In genomic region chr1:55161895-55162294, GRCm38 (mm10) we compare ENCODE assay signal across 9 mouse cellular contexts. TPM values are rescaled to one million over a fixed set of nuclear protein-coding genes. Genes with fewer than 3 reads are reported as not detected.
A peak's percentile ranks its signal among the peaks of the same experiment; 100 is the strongest.
DNase-seq lines count a peak whose midpoint lies in the region; ATAC-seq and TF ChIP-seq lines count a peak whose summit lies in the region.
"Had no signal": no experiment of that assay in that cellular context is flagged by ENCODE, and none has a peak within 500 bp of the region (broad histone marks: within the 10 kb centered on the region; RNA-seq: fewer than 3 reads in every experiment).

No protein-coding gene starts in this region.

- 71% methylated on average over 7 of the region's 7 CpGs for WGBS in kidney, adult 2 months
- 76% methylated on average over 7 of the region's 7 CpGs for WGBS in kidney, embryonic 16.5 days
- WGBS in liver, adult 2 months = 77% methylated on average over 7 of the region's 7 CpGs
- 77% methylated on average over 7 of the region's 7 CpGs for WGBS in stomach, postnatal 0 days

- H3K4me2 ChIP-seq in kidney, embryonic 16.5 days (replicated peaks; ENCODE audit: low read depth, low read length) = no peak overlapping the region
- no peak overlapping the region for H3K4me2 ChIP-seq in stomach, postnatal 0 days (replicated peaks; ENCODE audit: low read depth)
- H3K4me2 ChIP-seq: embryonic facial prominence, embryonic 13.5 days had no signal

- ATAC-seq in kidney, embryonic 16.5 days (ENCODE audit: low FRiP score, low TSS enrichment) = no peak
- no peak for ATAC-seq in stomach, postnatal 0 days (ENCODE audit: low FRiP score, low TSS enrichment)

- peak; percentile 75 for TF ChIP-seq RAD21 in MEL (IDR thresholded peaks at IDR 0.05; ENCODE audit: low read depth, low read length)

- no peaks in the 10 kb centered on the region for H3K9me3 ChIP-seq in kidney, embryonic 16.5 days (ENCODE audit: low read length)
- H3K9me3 ChIP-seq in MEL (replicated peaks; ENCODE audit: insufficient read depth, low read length) = no peaks in the 10 kb centered on the region
- H3K9me3 ChIP-seq in stomach, postnatal 0 days (ENCODE audit: control insufficient read depth, low read length) = no peaks in the 10 kb centered on the region
- H3K9me3 ChIP-seq: embryonic facial prominence, embryonic 13.5 days had no signal

- TF ChIP-seq POLR2A in kidney, adult 2 months (IDR thresholded peaks at IDR 0.05; ENCODE audit: low read depth, low read length) = no peak
- TF ChIP-seq POLR2A in MEL (IDR thresholded peaks at IDR 0.05; ENCODE audit: control insufficient read depth in 1 of 2, insufficient read depth in 1 of 2, low read depth in 1 of 2, low read length in 2 of 2, poor library complexity in 1 of 2) = no peak
- TF ChIP-seq POLR2A in cortical plate, adult 2 months (IDR thresholded peaks at IDR 0.05; ENCODE audit: extremely low read depth, insufficient read depth, low read length) = no peak
- no peak for TF ChIP-seq POLR2A in liver, adult 2 months (IDR thresholded peaks at IDR 0.05; ENCODE audit: extremely low read depth, insufficient read depth, low read length)

- no peak overlapping the region for H3K4me3 ChIP-seq in kidney, adult 2 months (ENCODE audit: insufficient read depth, low read depth, low read length)
- no peak overlapping the region for H3K4me3 ChIP-seq in kidney, embryonic 16.5 days (ENCODE audit: low read length)
- no peak overlapping the region for H3K4me3 ChIP-seq in MEL (ENCODE audit: control insufficient read depth in 1 of 2, insufficient read depth in 1 of 2, low read depth in 2 of 2, low read length in 2 of 2)
- H3K4me3 ChIP-seq in cortical plate, adult 2 months (ENCODE audit: insufficient read depth, low read length) = no peak overlapping the region
- H3K4me3 ChIP-seq in liver, adult 2 months (ENCODE audit: insufficient read depth, low read depth, low read length) = no peak overlapping the region
- no peak overlapping the region for H3K4me3 ChIP-seq in stomach, postnatal 0 days (ENCODE audit: low read depth, low read length)
- H3K4me3 ChIP-seq: embryonic facial prominence, embryonic 13.5 days had no signal

- peak; percentile 61 for TF ChIP-seq CTCF in kidney, adult 2 months (conservative IDR thresholded peaks at IDR 0.05; ENCODE audit: insufficient read depth, insufficient read length, low read depth, low read length)
- TF ChIP-seq CTCF in MEL (IDR thresholded peaks at IDR 0.05 in 2 of 3, conservative IDR thresholded peaks at IDR 0.05 in 1 of 3; ENCODE audit: control insufficient read depth in 1 of 3, insufficient read depth in 1 of 3, low read depth in 2 of 3, low read length in 3 of 3, poor library complexity in 1 of 3, severe bottlenecking in 1 of 3) = peak; percentile 68 to 85 (median 72)
- TF ChIP-seq CTCF in cortical plate, adult 2 months (IDR thresholded peaks at IDR 0.05; ENCODE audit: extremely low read depth, insufficient read depth, low read length) = 0 out of 2 replicates have a peak, but pooled peaks have one; percentile 11
- peak; percentile 80 for TF ChIP-seq CTCF in liver, adult 2 months (IDR thresholded peaks at IDR 0.05; ENCODE audit: low read depth, low read length)
- TF ChIP-seq CTCF in stomach, postnatal 0 days (IDR thresholded peaks at IDR 0.05; ENCODE audit: low read depth) = peak; percentile 52

- no peak for TF ChIP-seq EP300 in MEL (IDR thresholded peaks at IDR 0.05; ENCODE audit: low read depth in 1 of 2, low read length in 2 of 2)
- TF ChIP-seq EP300 in stomach, postnatal 0 days (optimal IDR thresholded peaks at IDR 0.05) = no peak

- no peaks in the 10 kb centered on the region for H3K79me2 ChIP-seq in MEL (ENCODE audit: control insufficient read depth, insufficient read depth, low read length, poor library complexity)
- no peaks in the 10 kb centered on the region for H3K79me2 ChIP-seq in liver, adult 2 months (ENCODE audit: control insufficient read depth, insufficient read depth, low read length)

- peak; percentile 9 for DNase-seq in kidney, adult 2 months
- DNase-seq in MEL (ENCODE audit: low read depth, low spot score) = peak; percentile 53
- DNase-seq in liver, adult 2 months (ENCODE audit: extremely low read depth, low read depth, low spot score) = peak; percentile 28
- no peak for DNase-seq in stomach, postnatal 0 days (ENCODE audit: low spot score)
- DNase-seq in frontal cortex, postnatal 36 days (ENCODE audit: low spot score in 2 of 2) = no peak
- DNase-seq in left cerebral cortex, adult 9 months (ENCODE audit: low spot score in 2 of 2) = no peak

- no peaks in the 10 kb centered on the region for H3K27me3 ChIP-seq in kidney, adult 2 months (replicated peaks; ENCODE audit: control insufficient read depth, insufficient read depth, low read length)
- H3K27me3 ChIP-seq in kidney, embryonic 16.5 days (ENCODE audit: insufficient read depth, low read length) = no peaks in the 10 kb centered on the region
- H3K27me3 ChIP-seq in MEL (ENCODE audit: control insufficient read depth in 1 of 2, insufficient read depth in 2 of 2, low read length in 2 of 2) = no peaks in the 10 kb centered on the region
- H3K27me3 ChIP-seq in liver, adult 2 months (ENCODE audit: control insufficient read depth, insufficient read depth, low read length) = no peaks in the 10 kb centered on the region
- no peaks in the 10 kb centered on the region for H3K27me3 ChIP-seq in stomach, postnatal 0 days (ENCODE audit: control insufficient read depth, insufficient read depth, low read length)
- H3K27me3 ChIP-seq: embryonic facial prominence, embryonic 13.5 days had no signal

- no peaks in the 10 kb centered on the region for H3K4me1 ChIP-seq in kidney, adult 2 months (ENCODE audit: control insufficient read depth, insufficient read depth, low read length)
- H3K4me1 ChIP-seq in kidney, embryonic 16.5 days (ENCODE audit: insufficient read depth, low read length) = no peaks in the 10 kb centered on the region
- no peaks in the 10 kb centered on the region for H3K4me1 ChIP-seq in MEL (ENCODE audit: control insufficient read depth in 1 of 2, insufficient read depth in 2 of 2, low read length in 2 of 2)
- H3K4me1 ChIP-seq in cortical plate, adult 2 months (ENCODE audit: control insufficient read depth, insufficient read depth, low read length) = peaks cover 10% of the 10 kb centered on the region; the same call in 1 of the 2 replicates
- H3K4me1 ChIP-seq in liver, adult 2 months (ENCODE audit: control insufficient read depth, insufficient read depth, low read length) = no peaks in the 10 kb centered on the region
- no peaks in the 10 kb centered on the region for H3K4me1 ChIP-seq in stomach, postnatal 0 days (replicated peaks; ENCODE audit: control insufficient read depth, insufficient read depth)
- H3K4me1 ChIP-seq: embryonic facial prominence, embryonic 13.5 days had no signal

- no peak overlapping the region for H3K9ac ChIP-seq in kidney, embryonic 16.5 days (replicated peaks; ENCODE audit: low read length)
- H3K9ac ChIP-seq in MEL (ENCODE audit: control insufficient read depth, low read depth, low read length, poor library complexity, severe bottlenecking) = no peak overlapping the region
- no peak overlapping the region for H3K9ac ChIP-seq in liver, adult 2 months (ENCODE audit: low read depth, low read length)
- H3K9ac ChIP-seq in stomach, postnatal 0 days (ENCODE audit: low read length) = no peak overlapping the region
- H3K9ac ChIP-seq: embryonic facial prominence, embryonic 13.5 days had no signal

- no peaks in the 10 kb centered on the region for H3K36me3 ChIP-seq in kidney, adult 2 months (ENCODE audit: control insufficient read depth, insufficient read depth, low read length)
- H3K36me3 ChIP-seq in kidney, embryonic 16.5 days (ENCODE audit: insufficient read depth, low read length) = peaks cover 16% of the 10 kb centered on the region; the same call in 1 of the 2 replicates
- H3K36me3 ChIP-seq in MEL (ENCODE audit: control insufficient read depth in 1 of 2, insufficient read depth in 2 of 2, low read length in 2 of 2) = no peaks in the 10 kb centered on the region
- peaks cover 6% of the 10 kb centered on the region; the same call in 1 of the 2 replicates for H3K36me3 ChIP-seq in liver, adult 2 months (ENCODE audit: control insufficient read depth, insufficient read depth, low read length)
- no peaks in the 10 kb centered on the region; the same call in 1 of the 2 replicates for H3K36me3 ChIP-seq in stomach, postnatal 0 days (ENCODE audit: control insufficient read depth, insufficient read depth, low read length)

- no peak overlapping the region for H3K27ac ChIP-seq in kidney, adult 2 months (ENCODE audit: insufficient read depth, low read depth, low read length)
- H3K27ac ChIP-seq in kidney, embryonic 16.5 days (ENCODE audit: low read length) = no peak overlapping the region
- H3K27ac ChIP-seq in MEL (ENCODE audit: control insufficient read depth, low read depth, low read length) = no peak overlapping the region
- 0 out of 2 replicates have a peak overlapping the region, but pooled peaks have one; percentile 20 for H3K27ac ChIP-seq in cortical plate, adult 2 months (ENCODE audit: insufficient read depth, low read length)
- no peak overlapping the region for H3K27ac ChIP-seq in liver, adult 2 months (replicated peaks; ENCODE audit: insufficient read depth, low read depth, low read length)
- no peak overlapping the region for H3K27ac ChIP-seq in stomach, postnatal 0 days (replicated peaks)

TF ChIP-seq in MEL, 35 proteins besides CTCF, POLR2A, EP300 and RAD21:
- TF ChIP-seq SMC3 (IDR thresholded peaks at IDR 0.05; ENCODE audit: low read depth, low read length) = peak; percentile 56
- TF ChIP-seq ZC3H11A (IDR thresholded peaks at IDR 0.05; ENCODE audit: low read depth, low read length) = peak; percentile 45; the same call in 1 of the 2 replicates
- no peak for TF ChIP-seq MEF2A (IDR thresholded peaks at IDR 0.05; ENCODE audit: extremely low read depth, insufficient replicate concordance, low read depth, low read length, poor library complexity, severe bottlenecking)
- no peak for TF ChIP-seq KAT2A (conservative IDR thresholded peaks at IDR 0.05; ENCODE audit: low read depth, low read length)
- TF ChIP-seq GABPA (IDR thresholded peaks at IDR 0.05; ENCODE audit: low read depth, low read length) = no peak
- TF ChIP-seq TCF12 (IDR thresholded peaks at IDR 0.05; ENCODE audit: low read depth, low read length) = no peak
- no peak for TF ChIP-seq JUND (IDR thresholded peaks at IDR 0.05; ENCODE audit: low read depth, low read length)

RNA-seq across cellular contexts. Expression of gene Mob4, which starts 30.9 kb away (rescaled TPM):
- 10.3 and 16.0 TPM in 2 replicates for polyA plus RNA-seq in kidney, adult 2 months (2012; rRNA removed)
- polyA plus RNA-seq in kidney, embryonic 16.5 days (2015; fragmentation: Nextera tagmentation; extraction: Ambion mirVana) = 134 and 139 TPM in 2 replicates
- total RNA-seq in MEL (2012; rRNA removed) = 20.7 and 22.0 TPM in 2 replicates
- polyA plus RNA-seq in MEL (2012; ENCODE audit: insufficient read depth in 1 of 2, insufficient read length in 2 of 2, low read depth in 1 of 2, low replicate concordance in 2 of 2, missing spikeins in 1 of 2) = 10 to 100 TPM; 26.6 to 62.1 TPM
- 39.2 and 39.8 TPM in 2 replicates for polyA plus RNA-seq in cortical plate, adult 2 months (2012; rRNA removed)
- 25.7 and 27.8 TPM in 2 replicates for total RNA-seq in liver, adult 2 months (2014; rRNA removed)
- polyA plus RNA-seq in liver, adult 2 months (2012; rRNA removed) = 5.6 and 6.1 TPM in 2 replicates
- 128 and 139 TPM in 2 replicates for polyA plus RNA-seq in stomach, postnatal 0 days (2015; fragmentation: Nextera tagmentation; extraction: Ambion mirVana)

Comparison
In these comparisons a context has a peak if more than half of its experiments do, and no peak if none do; other contexts are left out.
1. DNase-seq: peak in kidney, adult 2 months (single experiment), MEL (single experiment) and liver, adult 2 months (single experiment); none in stomach, postnatal 0 days (single experiment), frontal cortex, postnatal 36 days (0 of 2) and left cerebral cortex, adult 9 months (0 of 2).
2. CTCF ChIP-seq: peak in every context shown above with its lines; median percentile 80 in liver, adult 2 months; 72 in MEL; 61 in kidney, adult 2 months; 52 in stomach, postnatal 0 days; 11 in cortical plate, adult 2 months.